Mouse (Mus musculus) erythroblast, embryonic 14.5 days (primary cell): ENCODE data around the gene Ninj2.

Experiments used
- GATA1 ChIP-seq: IDR thresholded peaks from 2 replicates; pipeline ENCODE4 v1.6.1; 2012; ENCODE audit warnings: low read length, inconsistent platforms, mixed read lengths
- TAL1 ChIP-seq: IDR thresholded peaks from 3 replicates; pipeline ENCODE4 v1.6.1; 2012; ENCODE audit warnings: low read length, inconsistent platforms, mixed read lengths

DNA sequence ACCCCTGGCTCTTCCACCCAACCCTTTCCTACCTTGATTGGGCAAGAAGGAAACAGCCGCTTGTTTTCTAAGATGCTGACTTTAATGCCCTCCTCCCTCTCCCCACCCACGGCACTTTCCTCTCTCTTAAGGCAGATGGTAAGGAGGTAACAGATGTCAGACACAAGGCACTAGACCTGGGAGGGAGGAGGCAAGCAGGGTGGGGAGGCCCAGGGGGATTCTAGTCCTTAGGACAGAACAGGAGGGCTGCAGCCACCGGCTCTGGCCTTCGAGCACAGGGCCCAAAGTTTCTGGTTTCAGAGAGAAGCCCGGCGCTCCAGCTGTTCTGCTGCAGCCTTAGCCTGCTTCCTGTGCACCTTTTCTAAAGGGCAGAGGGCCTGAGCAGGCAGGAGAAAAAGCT, 108.8 kb downstream of the Ninj2 start:
- no peak for TF ChIP-seq GATA1
- no peak for TF ChIP-seq TAL1
